Mouse (Mus musculus): Measurements from ENCODE around the gene Dstn. TPM values are rescaled to one million over a fixed set of nuclear protein-coding genes. Genes with fewer than 3 reads are reported as not detected.

The Dstn gene
- polyA plus RNA-seq (2016; fragmentation: Nextera tagmentation; extraction: Ambion mirVana) = 366 and 389 TPM in 2 replicates

GRCm38 (mm10) chr2:143914760-143915599 lies at the start of gene Dstn:
Dstn (plus strand) TSS chr2:143915320.
- H3K4me1 ChIP-seq = peaks cover 23% of the 10 kb centered on the region
- H3K9ac ChIP-seq = peak within 1 kb of the TSS; percentile 82
- H3K4me2 ChIP-seq = peak within 1 kb of the TSS; percentile 72
- WGBS = under 1% methylated on average over 71 of the region's 71 CpGs
- no peaks in the 10 kb centered on the region for H3K27me3 ChIP-seq
- no peaks in the 10 kb centered on the region for H3K9me3 ChIP-seq
- ATAC-seq (ENCODE audit: low FRiP score) = peak; percentile 96
- no peaks in the 10 kb centered on the region for H3K36me3 ChIP-seq (replicated peaks)
- peak within 1 kb of the TSS; percentile 79 for H3K4me3 ChIP-seq (replicated peaks)
- peak within 1 kb of the TSS; percentile 98 for H3K27ac ChIP-seq

GRCm38 (mm10) chr2:143867326-143867725 lies 47.8 kb upstream of the Dstn start:
- no peak overlapping the region for H3K9ac ChIP-seq
- peak; percentile 49 for ATAC-seq (ENCODE audit: low FRiP score)
- WGBS = 8% methylated on average over 6 of the region's 6 CpGs
- no peak overlapping the region for H3K4me3 ChIP-seq (replicated peaks)
- H3K27ac ChIP-seq = no peak overlapping the region
- peaks cover 10% of the 10 kb centered on the region for H3K4me1 ChIP-seq
- H3K27me3 ChIP-seq = peaks cover 27% of the 10 kb centered on the region
- H3K4me2 ChIP-seq = no peak overlapping the region
- no peaks in the 10 kb centered on the region for H3K9me3 ChIP-seq
- no peaks in the 10 kb centered on the region for H3K36me3 ChIP-seq (replicated peaks)

GRCm38 (mm10) chr2:143870936-143871688 lies 44.0 kb upstream of the Dstn start:
- Histone ChIP-seq H3K36me3 (replicated peaks) (no peaks in the 10 kb centered on the region), H3K9me3 (no peaks in the 10 kb centered on the region), H3K4me1 (no peaks in the 10 kb centered on the region), H3K27me3 (peaks cover 2% of the 10 kb centered on the region), H3K4me3 (replicated peaks) (no peak overlapping the region), H3K4me2 (no peak overlapping the region), H3K27ac (no peak overlapping the region), H3K9ac (no peak overlapping the region)
- WGBS = 73% methylated on average over 10 of the region's 10 CpGs
- no peak for ATAC-seq (ENCODE audit: low FRiP score)

GRCm38 (mm10) chr2:143876026-143876425 lies 39.1 kb upstream of the Dstn start:
- Histone ChIP-seq H3K4me3 (replicated peaks) (no peak overlapping the region), H3K9ac (no peak overlapping the region), H3K27me3 (no peaks in the 10 kb centered on the region), H3K9me3 (no peaks in the 10 kb centered on the region), H3K4me1 (no peaks in the 10 kb centered on the region), H3K36me3 (replicated peaks) (no peaks in the 10 kb centered on the region), H3K4me2 (no peak overlapping the region), H3K27ac (no peak overlapping the region)
- 82% methylated on average over 1 of the region's 1 CpGs for WGBS
- no peak for ATAC-seq (ENCODE audit: low FRiP score)

GRCm38 (mm10) chr2:143876929-143877632 lies 38.0 kb upstream of the Dstn start:
- no peak overlapping the region for H3K4me3 ChIP-seq (replicated peaks)
- H3K36me3 ChIP-seq (replicated peaks) = no peaks in the 10 kb centered on the region
- H3K27me3 ChIP-seq = no peaks in the 10 kb centered on the region
- H3K4me2 ChIP-seq = no peak overlapping the region
- ATAC-seq (ENCODE audit: low FRiP score) = no peak
- H3K4me1 ChIP-seq = no peaks in the 10 kb centered on the region
- H3K27ac ChIP-seq = no peak overlapping the region
- 75% methylated on average over 4 of the region's 4 CpGs for WGBS
- H3K9me3 ChIP-seq = no peaks in the 10 kb centered on the region
- H3K9ac ChIP-seq = no peak overlapping the region

GRCm38 (mm10) chr2:143879311-143879710 lies 35.8 kb upstream of the Dstn start:
- no peaks in the 10 kb centered on the region for H3K36me3 ChIP-seq (replicated peaks)
- H3K27me3 ChIP-seq = no peaks in the 10 kb centered on the region
- ATAC-seq (ENCODE audit: low FRiP score) = no peak
- H3K4me1 ChIP-seq = no peaks in the 10 kb centered on the region
- H3K27ac ChIP-seq = no peak overlapping the region
- H3K4me2 ChIP-seq = no peak overlapping the region
- no peak overlapping the region for H3K4me3 ChIP-seq (replicated peaks)
- H3K9me3 ChIP-seq = no peaks in the 10 kb centered on the region
- H3K9ac ChIP-seq = no peak overlapping the region
- 92% methylated on average over 6 of the region's 6 CpGs for WGBS

GRCm38 (mm10) chr2:143882002-143882401 lies 33.1 kb upstream of the Dstn start:
- Histone ChIP-seq H3K9ac (no peak overlapping the region), H3K27me3 (no peaks in the 10 kb centered on the region), H3K4me2 (no peak overlapping the region), H3K4me1 (no peaks in the 10 kb centered on the region), H3K4me3 (replicated peaks) (no peak overlapping the region), H3K36me3 (replicated peaks) (no peaks in the 10 kb centered on the region), H3K9me3 (no peaks in the 10 kb centered on the region), H3K27ac (no peak overlapping the region)
- 96% methylated on average over 4 of the region's 4 CpGs for WGBS
- no peak for ATAC-seq (ENCODE audit: low FRiP score)

- WGBS = 85% methylated on average over 10 of the region's 10 CpGs
- no peaks in the 10 kb centered on the region for H3K36me3 ChIP-seq (replicated peaks)
- H3K9me3 ChIP-seq = no peaks in the 10 kb centered on the region
- no peaks in the 10 kb centered on the region for H3K27me3 ChIP-seq
- no peak overlapping the region for H3K4me2 ChIP-seq
- no peak for ATAC-seq (ENCODE audit: low FRiP score)
- H3K9ac ChIP-seq = no peak overlapping the region
- no peak overlapping the region for H3K4me3 ChIP-seq (replicated peaks)
- H3K4me1 ChIP-seq = no peaks in the 10 kb centered on the region
- H3K27ac ChIP-seq = no peak overlapping the region
Observed at GRCm38 (mm10) chr2:143882606-143883288, 32.4 kb upstream of the Dstn start.

- H3K27ac ChIP-seq = no peak overlapping the region
- no peaks in the 10 kb centered on the region for H3K36me3 ChIP-seq (replicated peaks)
- WGBS = 87% methylated on average over 15 of the region's 15 CpGs
- H3K27me3 ChIP-seq = no peaks in the 10 kb centered on the region
- no peaks in the 10 kb centered on the region for H3K9me3 ChIP-seq
- no peak for ATAC-seq (ENCODE audit: low FRiP score)
- no peak overlapping the region for H3K4me3 ChIP-seq (replicated peaks)
- no peaks in the 10 kb centered on the region for H3K4me1 ChIP-seq
- no peak overlapping the region for H3K4me2 ChIP-seq
- no peak overlapping the region for H3K9ac ChIP-seq
Observed at GRCm38 (mm10) chr2:143889131-143889859, 25.8 kb upstream of the Dstn start.

GRCm38 (mm10) chr2:143889860-143890433 lies 25.2 kb upstream of the Dstn start:
- no peaks in the 10 kb centered on the region for H3K9me3 ChIP-seq
- no peaks in the 10 kb centered on the region for H3K4me1 ChIP-seq
- no peaks in the 10 kb centered on the region for H3K27me3 ChIP-seq
- ATAC-seq (ENCODE audit: low FRiP score) = no peak
- no peak overlapping the region for H3K4me3 ChIP-seq (replicated peaks)
- no peak overlapping the region for H3K9ac ChIP-seq
- 72% methylated on average over 12 of the region's 12 CpGs for WGBS
- H3K4me2 ChIP-seq = no peak overlapping the region
- H3K27ac ChIP-seq = no peak overlapping the region
- no peaks in the 10 kb centered on the region for H3K36me3 ChIP-seq (replicated peaks)

GRCm38 (mm10) chr2:143891302-143892048 lies 23.6 kb upstream of the Dstn start:
- Histone ChIP-seq H3K27ac (no peak overlapping the region), H3K27me3 (no peaks in the 10 kb centered on the region), H3K36me3 (replicated peaks) (no peaks in the 10 kb centered on the region), H3K4me2 (no peak overlapping the region), H3K4me1 (no peaks in the 10 kb centered on the region), H3K9me3 (no peaks in the 10 kb centered on the region), H3K4me3 (replicated peaks) (no peak overlapping the region), H3K9ac (no peak overlapping the region)
- WGBS = 91% methylated on average over 10 of the region's 10 CpGs
- no peak for ATAC-seq (ENCODE audit: low FRiP score)

All from forebrain, embryonic 12.5 days (tissue).